Mouse (Mus musculus): ENCODE data around the gene Ears2. TPM values are rescaled to one million over a fixed set of nuclear protein-coding genes. Genes with fewer than 3 reads are reported as not detected.
A peak's percentile ranks its signal among the peaks of the same experiment; 100 is the strongest.

Ears2 gene
- polyA plus RNA-seq, 1 experiment from 2014 or later: 17.5 TPM

GRCm38 (mm10) chr7:122067517-122068381 lies 686 bp upstream of the Ears2 start:
- H3K27me3 ChIP-seq (replicated peaks): no peaks in the 10 kb centered on the region
- under 1% methylated on average over 53 of the region's 58 CpGs for WGBS

GRCm38 (mm10) chr7:122066102-122066944 lies 740 bp downstream of the Ears2 start:
- Histone ChIP-seq H3K9me3 (no peaks in the 10 kb centered on the region), H3K4me1 (peaks cover 16% of the 10 kb centered on the region), H3K27ac (peak overlapping the region; percentile 97), H3K9ac (peak overlapping the region; percentile 74; the same call in 1 of the 2 replicates), H3K36me3 (peaks cover 9% of the 10 kb centered on the region; the same call in 1 of the 2 replicates), H3K4me3 (replicated peaks) (peak overlapping the region; percentile 72), H3K27me3 (replicated peaks) (no peaks in the 10 kb centered on the region), H3K4me2 (peak overlapping the region; percentile 61)
- no peak; the same call in 1 of the 2 replicates for ATAC-seq (ENCODE audit: insufficient read depth, low FRiP score, low read depth)
- WGBS: 12% methylated on average over 31 of the region's 31 CpGs

More at GRCm38 (mm10) chr7:122067517-122068381, 686 bp upstream of the Ears2 start:
- peaks cover 16% of the 10 kb centered on the region for H3K4me1 ChIP-seq
- peak overlapping the region; percentile 74 for H3K9ac ChIP-seq
- peak overlapping the region; percentile 61 for H3K4me2 ChIP-seq
- no peaks in the 10 kb centered on the region for H3K9me3 ChIP-seq
- peak overlapping the region; percentile 97 for H3K27ac ChIP-seq
- H3K36me3 ChIP-seq: peaks cover 20% of the 10 kb centered on the region
- peak overlapping the region; percentile 72 for H3K4me3 ChIP-seq (replicated peaks)
- ATAC-seq (ENCODE audit: insufficient read depth, low FRiP score, low read depth): peak; percentile 0; the same call in 1 of the 2 replicates

GRCm38 (mm10) chr7:122065656-122066055 lies 1.4 kb downstream of the Ears2 start:
- no peaks in the 10 kb centered on the region for H3K9me3 ChIP-seq
- H3K4me1 ChIP-seq: peaks cover 16% of the 10 kb centered on the region
- no peak for ATAC-seq (ENCODE audit: insufficient read depth, low FRiP score, low read depth)
- H3K27me3 ChIP-seq (replicated peaks): no peaks in the 10 kb centered on the region
- peaks cover 9% of the 10 kb centered on the region; the same call in 1 of the 2 replicates for H3K36me3 ChIP-seq
- H3K4me3 ChIP-seq (replicated peaks): peak overlapping the region; percentile 72
- no peak overlapping the region for H3K9ac ChIP-seq
- H3K4me2 ChIP-seq: peak overlapping the region; percentile 61
- 51% methylated on average over 1 of the region's 1 CpGs for WGBS
- H3K27ac ChIP-seq: peak overlapping the region; percentile 6; the same call in 1 of the 2 replicates

GRCm38 (mm10) chr7:122056633-122057032 lies 10.4 kb downstream of the Ears2 start:
- H3K27ac ChIP-seq: no peak overlapping the region
- ATAC-seq (ENCODE audit: insufficient read depth, low FRiP score, low read depth): no peak
- H3K4me1 ChIP-seq: no peaks in the 10 kb centered on the region
- WGBS: 86% methylated on average over 5 of the region's 5 CpGs
- peaks cover 18% of the 10 kb centered on the region; the same call in 1 of the 2 replicates for H3K36me3 ChIP-seq
- no peak overlapping the region for H3K4me3 ChIP-seq (replicated peaks)
- H3K9me3 ChIP-seq: no peaks in the 10 kb centered on the region
- H3K4me2 ChIP-seq: no peak overlapping the region
- H3K27me3 ChIP-seq (replicated peaks): no peaks in the 10 kb centered on the region
- H3K9ac ChIP-seq: no peak overlapping the region

- H3K27ac ChIP-seq: peak overlapping the region; percentile 31; the same call in 1 of the 2 replicates
- 80% methylated on average over 1 of the region's 1 CpGs for WGBS
- H3K27me3 ChIP-seq (replicated peaks): no peaks in the 10 kb centered on the region
- H3K4me1 ChIP-seq: no peaks in the 10 kb centered on the region
- no peaks in the 10 kb centered on the region for H3K9me3 ChIP-seq
- no peak overlapping the region for H3K9ac ChIP-seq
- no peak overlapping the region for H3K4me3 ChIP-seq (replicated peaks)
- no peak for ATAC-seq (ENCODE audit: insufficient read depth, low FRiP score, low read depth)
- H3K36me3 ChIP-seq: peaks cover 11% of the 10 kb centered on the region
- no peak overlapping the region for H3K4me2 ChIP-seq
These were observed 16.2 kb downstream of the Ears2 start for GRCm38 (mm10) chr7:122050834-122051233.

GRCm38 (mm10) chr7:122048191-122048590 lies 18.9 kb downstream of the Ears2 start:
- H3K27me3 ChIP-seq (replicated peaks): no peaks in the 10 kb centered on the region
- H3K9me3 ChIP-seq: no peaks in the 10 kb centered on the region
- no peaks in the 10 kb centered on the region for H3K4me1 ChIP-seq
- H3K4me3 ChIP-seq (replicated peaks): no peak overlapping the region
- ATAC-seq (ENCODE audit: insufficient read depth, low FRiP score, low read depth): no peak
- peaks cover 8% of the 10 kb centered on the region for H3K36me3 ChIP-seq
- no peak overlapping the region for H3K9ac ChIP-seq
- WGBS: 92% methylated on average over 9 of the region's 9 CpGs
- no peak overlapping the region for H3K4me2 ChIP-seq
- no peak overlapping the region for H3K27ac ChIP-seq

- 69% methylated on average over 2 of the region's 2 CpGs for WGBS
- Histone ChIP-seq H3K36me3 (peaks cover 8% of the 10 kb centered on the region), H3K9me3 (no peaks in the 10 kb centered on the region), H3K27ac (0 out of 2 replicates have a peak overlapping the region, but pooled peaks have one; percentile 3), H3K4me2 (no peak overlapping the region), H3K4me3 (replicated peaks) (no peak overlapping the region), H3K4me1 (no peaks in the 10 kb centered on the region), H3K9ac (no peak overlapping the region), H3K27me3 (replicated peaks) (no peaks in the 10 kb centered on the region)
- no peak for ATAC-seq (ENCODE audit: insufficient read depth, low FRiP score, low read depth)
These were observed 20.2 kb downstream of the Ears2 start for GRCm38 (mm10) chr7:122046813-122047212.

- no peak overlapping the region for H3K4me2 ChIP-seq
- peaks cover 8% of the 10 kb centered on the region; the same call in 1 of the 2 replicates for H3K36me3 ChIP-seq
- H3K4me1 ChIP-seq: no peaks in the 10 kb centered on the region
- H3K4me3 ChIP-seq (replicated peaks): no peak overlapping the region
- no peak overlapping the region for H3K9ac ChIP-seq
- no peaks in the 10 kb centered on the region for H3K9me3 ChIP-seq
- no peak for ATAC-seq (ENCODE audit: insufficient read depth, low FRiP score, low read depth)
- H3K27me3 ChIP-seq (replicated peaks): no peaks in the 10 kb centered on the region
- H3K27ac ChIP-seq: peak overlapping the region; percentile 45; the same call in 1 of the 2 replicates
- 80% methylated on average over 1 of the region's 1 CpGs for WGBS
These were observed 21.4 kb downstream of the Ears2 start for GRCm38 (mm10) chr7:122045711-122046110.

GRCm38 (mm10) chr7:122045181-122045634 lies 21.9 kb downstream of the Ears2 start:
- 72% methylated on average over 4 of the region's 4 CpGs for WGBS
- no peaks in the 10 kb centered on the region for H3K4me1 ChIP-seq
- peak overlapping the region; percentile 45; the same call in 1 of the 2 replicates for H3K27ac ChIP-seq
- H3K4me3 ChIP-seq (replicated peaks): no peak overlapping the region
- H3K27me3 ChIP-seq (replicated peaks): no peaks in the 10 kb centered on the region
- peak; percentile 37; the same call in 1 of the 2 replicates for ATAC-seq (ENCODE audit: insufficient read depth, low FRiP score, low read depth)
- H3K4me2 ChIP-seq: no peak overlapping the region
- no peak overlapping the region for H3K9ac ChIP-seq
- no peaks in the 10 kb centered on the region for H3K9me3 ChIP-seq
- peaks cover 8% of the 10 kb centered on the region; the same call in 1 of the 2 replicates for H3K36me3 ChIP-seq

- H3K4me3 ChIP-seq (replicated peaks): no peak overlapping the region
- H3K27ac ChIP-seq: no peak overlapping the region
- H3K4me2 ChIP-seq: no peak overlapping the region
- no peaks in the 10 kb centered on the region for H3K4me1 ChIP-seq
- no peaks in the 10 kb centered on the region for H3K27me3 ChIP-seq (replicated peaks)
- peaks cover 8% of the 10 kb centered on the region; the same call in 1 of the 2 replicates for H3K36me3 ChIP-seq
- H3K9me3 ChIP-seq: no peaks in the 10 kb centered on the region
- H3K9ac ChIP-seq: no peak overlapping the region
- ATAC-seq (ENCODE audit: insufficient read depth, low FRiP score, low read depth): no peak
- 85% methylated on average over 8 of the region's 8 CpGs for WGBS
These were observed 23.0 kb downstream of the Ears2 start for GRCm38 (mm10) chr7:122044106-122044505.

- Histone ChIP-seq H3K9ac (no peak overlapping the region), H3K27ac (no peak overlapping the region), H3K36me3 (0 out of 2 replicates have a peak, but pooled peaks cover 10% of the 10 kb centered on the region), H3K4me1 (no peaks in the 10 kb centered on the region), H3K4me2 (no peak overlapping the region), H3K4me3 (replicated peaks) (no peak overlapping the region), H3K9me3 (no peaks in the 10 kb centered on the region), H3K27me3 (replicated peaks) (no peaks in the 10 kb centered on the region)
- 33% methylated on average over 2 of the region's 2 CpGs for WGBS
- no peak for ATAC-seq (ENCODE audit: insufficient read depth, low FRiP score, low read depth)
These were observed 32.7 kb downstream of the Ears2 start for GRCm38 (mm10) chr7:122034348-122034747.

Data from stomach, embryonic 15.5 days (tissue).